Mouse (Mus musculus) kidney, adult 2 months (tissue): ENCODE data around the gene Phrf1. TPM values are rescaled to one million over a fixed set of nuclear protein-coding genes. Genes with fewer than 3 reads are reported as not detected.

Experiments used
- DNase-seq: peaks from one replicate; pipeline ENCODE4 v3.0.0; 2021
- H3K27ac ChIP-seq: fragments of 200-500 bp; 2 replicates; pipeline ENCODE4 v1.5.1; 2012; ENCODE audit warnings: low read depth, low read length, control low read depth, inconsistent platforms; ENCODE audit not compliant: insufficient read depth
- H3K27me3 ChIP-seq: fragments of 200-500 bp; replicated peaks from 2 replicates; pipeline ENCODE4 v1.6.1; 2012; ENCODE audit warnings: mild to moderate bottlenecking, moderate library complexity, low read length, inconsistent platforms; ENCODE audit not compliant: control insufficient read depth, insufficient read depth
- H3K36me3 ChIP-seq: fragments of 200-500 bp; 2 replicates; pipeline ENCODE4 v1.6.1; 2012; ENCODE audit warnings: mild to moderate bottlenecking, moderate library complexity, low read length, inconsistent platforms; ENCODE audit not compliant: control insufficient read depth, insufficient read depth
- H3K4me1 ChIP-seq: fragments of 200-500 bp; 2 replicates; pipeline ENCODE4 v1.6.1; 2011; ENCODE audit warnings: low read length; ENCODE audit not compliant: control insufficient read depth, insufficient read depth
- H3K4me3 ChIP-seq: fragments of 200-500 bp; 2 replicates; pipeline ENCODE4 v1.5.1; 2011; ENCODE audit warnings: mild to moderate bottlenecking, low read depth, low read length, control low read depth; ENCODE audit not compliant: insufficient read depth
- CTCF ChIP-seq: fragments of 200-500 bp; conservative IDR thresholded peaks from 2 replicates; pipeline ENCODE4 v1.5.1; 2011; ENCODE audit warnings: low read depth, mild to moderate bottlenecking, control low read depth, low read length, moderate library complexity, mixed read lengths; ENCODE audit not compliant: insufficient read depth, insufficient read length
- POLR2A ChIP-seq: fragments of 200-500 bp; IDR thresholded peaks from one replicate; pipeline ENCODE4 v1.6.1; 2011; ENCODE audit warnings: low read depth, low read length, control low read depth
- WGBS: fragments of 180-500 bp; shearing (Covaris S2); methylation state at CpG from one replicate; pipeline ENCODE4 v1.1.7; 2018; 5-methylcytosine and 5-hydroxymethylcytosine counted together
- polyA plus RNA-seq: library from polyadenylated mRNA; depleted of rRNA; stranded (reverse); fragments of >200 nt; gene quantifications from 2 replicates; pipeline ENCODE4 v1.2.3, GENCODE M21; 2012; rRNA removed

The Phrf1 gene
- polyA plus RNA-seq = 15.8 and 19.1 TPM in 2 replicates

DNA sequence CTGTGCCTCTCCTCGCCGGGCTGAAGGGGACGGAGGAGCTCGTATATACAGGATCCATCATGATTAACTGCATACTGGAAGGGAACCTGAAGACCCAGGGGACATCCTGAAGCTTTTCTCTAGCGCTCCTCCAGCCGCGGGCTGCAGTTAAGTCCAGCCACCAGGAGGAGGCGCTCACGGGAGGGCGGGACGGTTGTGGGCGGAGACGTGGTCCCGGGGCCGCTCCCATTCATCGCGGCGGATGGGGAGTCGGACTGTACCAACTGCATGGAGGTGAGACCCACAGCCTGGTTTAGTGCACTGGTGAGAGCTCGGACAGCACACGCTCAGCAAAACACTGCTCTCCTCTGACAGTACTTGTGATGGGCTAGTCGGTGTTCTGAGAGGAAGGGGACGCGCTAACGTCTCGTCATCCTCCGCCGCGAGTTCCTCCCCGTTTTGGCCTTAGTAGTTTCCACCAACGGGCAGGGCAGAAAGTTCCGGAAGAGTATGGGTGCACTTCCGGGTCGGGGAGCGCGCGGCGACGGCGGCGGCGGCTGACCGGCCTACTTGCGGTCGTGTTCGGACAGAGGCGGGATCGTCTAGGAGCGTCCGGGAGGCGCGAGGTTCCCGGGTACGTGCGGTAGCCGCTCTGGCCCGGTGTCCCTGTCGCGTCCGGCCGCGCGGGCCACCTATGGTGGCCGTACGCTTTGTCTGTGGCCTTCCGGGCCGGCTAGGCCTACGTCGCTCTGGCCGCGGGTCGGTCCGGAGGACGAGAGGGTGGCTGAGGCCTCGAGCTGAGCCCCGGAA lies at the start of gene Phrf1:
Phrf1 (plus strand) TSS at position 506 of the 789 bp plus-strand sequence.
- H3K27ac ChIP-seq = peak within 1 kb of the TSS; percentile 97
- no peak for TF ChIP-seq POLR2A
- peak; percentile 89 for TF ChIP-seq CTCF
- no peaks in the 10 kb centered on the region for H3K27me3 ChIP-seq
- no peaks in the 10 kb centered on the region for H3K36me3 ChIP-seq
- peak within 1 kb of the TSS; percentile 65 for H3K4me3 ChIP-seq
- WGBS = under 1% methylated on average over 76 of the region's 76 CpGs
- H3K4me1 ChIP-seq = peaks cover 11% of the 10 kb centered on the region; the same call in 1 of the 2 replicates
- peak; percentile 92 for DNase-seq

DNA sequence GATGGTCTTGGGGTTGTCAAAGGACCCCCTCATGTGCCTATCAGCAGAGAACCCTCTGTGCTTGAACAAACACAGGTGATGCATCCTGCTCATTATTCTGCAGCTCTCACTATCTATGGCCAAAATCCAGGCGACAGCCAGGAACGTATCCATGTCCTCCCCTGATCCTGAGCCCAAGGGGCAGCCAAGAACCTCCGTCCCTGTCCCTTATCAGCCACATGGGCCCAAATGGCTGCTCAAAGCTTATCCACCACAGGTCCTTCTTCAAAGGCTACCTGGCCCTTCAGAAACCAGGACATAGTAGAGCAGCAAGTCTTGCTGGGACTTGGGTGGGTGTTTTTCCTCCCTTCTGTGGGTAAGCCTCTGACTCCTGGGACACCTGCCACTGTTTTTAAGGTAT lies 40.4 kb upstream of the Phrf1 start:
- DNase-seq = no peak
- Histone ChIP-seq H3K36me3 (peaks cover 2% of the 10 kb centered on the region; the same call in 1 of the 2 replicates), H3K4me3 (no peak overlapping the region), H3K4me1 (peaks cover 5% of the 10 kb centered on the region; the same call in 1 of the 2 replicates), H3K27me3 (no peaks in the 10 kb centered on the region), H3K27ac (no peak overlapping the region)
- TF ChIP-seq CTCF (no peak), POLR2A (no peak)
- WGBS = 86% methylated on average over 3 of the region's 3 CpGs

DNA sequence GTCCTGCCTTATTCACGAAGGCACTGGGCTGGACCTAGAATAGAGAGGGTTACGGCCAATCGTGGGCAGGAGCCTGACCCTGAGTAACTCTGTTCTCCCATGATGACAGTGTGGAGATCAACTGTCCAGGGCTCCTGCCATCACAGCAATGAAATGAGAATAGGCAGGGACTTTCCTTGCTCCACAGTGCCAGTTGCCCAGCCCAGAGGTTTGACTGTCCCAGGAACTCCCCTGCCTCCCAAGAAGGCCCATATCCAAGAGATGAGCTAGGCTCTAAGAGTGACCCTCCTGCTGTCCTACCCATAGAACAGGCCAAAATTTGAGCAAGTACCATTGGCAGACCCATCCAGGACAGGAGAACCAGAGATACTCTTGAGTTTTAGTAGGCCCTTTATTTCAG lies 39.9 kb upstream of the Phrf1 start:
- peaks cover 2% of the 10 kb centered on the region; the same call in 1 of the 2 replicates for H3K36me3 ChIP-seq
- no peak overlapping the region for H3K4me3 ChIP-seq
- TF ChIP-seq POLR2A (no peak), CTCF (no peak)
- H3K4me1 ChIP-seq = peaks cover 5% of the 10 kb centered on the region; the same call in 1 of the 2 replicates
- no peaks in the 10 kb centered on the region for H3K27me3 ChIP-seq
- no peak overlapping the region for H3K27ac ChIP-seq
- no peak for DNase-seq
- 82% methylated on average over 3 of the region's 3 CpGs for WGBS

DNA sequence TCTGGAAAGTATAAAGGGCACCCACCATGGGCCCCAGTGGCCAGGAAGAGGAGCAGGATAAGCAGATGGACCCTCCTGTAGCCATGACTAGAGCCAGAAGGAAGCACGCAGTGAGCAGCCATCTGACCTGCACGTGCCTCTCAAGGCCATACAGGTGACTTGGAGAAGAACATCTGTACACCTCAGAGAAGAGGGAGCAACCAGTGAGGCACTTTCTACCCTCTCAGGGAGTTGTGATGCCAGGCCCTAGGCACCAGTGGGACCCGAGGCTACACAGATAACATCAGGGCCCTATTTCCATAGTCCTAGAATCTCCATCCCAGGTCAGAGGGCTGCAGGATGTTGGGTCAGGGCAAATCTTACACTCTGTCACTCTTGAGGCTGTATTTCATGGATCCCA lies 38.4 kb upstream of the Phrf1 start:
- TF ChIP-seq CTCF = no peak
- TF ChIP-seq POLR2A = no peak
- H3K27ac ChIP-seq = no peak overlapping the region
- H3K4me1 ChIP-seq = peaks cover 8% of the 10 kb centered on the region; the same call in 1 of the 2 replicates
- H3K27me3 ChIP-seq = no peaks in the 10 kb centered on the region
- H3K36me3 ChIP-seq = peaks cover 2% of the 10 kb centered on the region; the same call in 1 of the 2 replicates
- no peak for DNase-seq
- no peak overlapping the region for H3K4me3 ChIP-seq
- 85% methylated on average over 3 of the region's 3 CpGs for WGBS

DNA sequence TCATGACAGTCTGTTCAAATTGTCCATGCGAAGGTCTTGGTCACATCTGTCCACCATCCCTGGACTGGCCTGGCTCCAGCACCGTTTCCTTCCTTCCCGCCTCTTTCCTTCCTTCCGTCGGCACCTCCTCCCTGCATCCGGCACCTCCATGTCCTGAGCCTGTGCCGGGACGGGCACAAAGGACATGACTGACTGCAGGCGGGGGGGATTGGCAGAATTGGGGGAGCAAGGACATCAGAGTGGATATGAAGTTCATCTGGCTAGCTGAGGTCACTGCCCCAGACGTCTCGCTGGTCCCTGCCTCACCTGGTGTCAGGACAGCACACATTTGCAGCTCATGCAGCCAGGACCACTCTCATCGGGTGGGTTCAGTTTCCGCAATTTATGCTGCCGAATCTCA lies 37.5 kb upstream of the Phrf1 start:
- Histone ChIP-seq H3K4me3 (no peak overlapping the region), H3K36me3 (peaks cover 2% of the 10 kb centered on the region; the same call in 1 of the 2 replicates), H3K4me1 (peaks cover 8% of the 10 kb centered on the region; the same call in 1 of the 2 replicates), H3K27me3 (no peaks in the 10 kb centered on the region), H3K27ac (0 out of 2 replicates have a peak overlapping the region, but pooled peaks have one; percentile 1)
- WGBS = 70% methylated on average over 14 of the region's 14 CpGs
- DNase-seq = peak; percentile 71
- no peak for TF ChIP-seq POLR2A
- no peak for TF ChIP-seq CTCF

DNA sequence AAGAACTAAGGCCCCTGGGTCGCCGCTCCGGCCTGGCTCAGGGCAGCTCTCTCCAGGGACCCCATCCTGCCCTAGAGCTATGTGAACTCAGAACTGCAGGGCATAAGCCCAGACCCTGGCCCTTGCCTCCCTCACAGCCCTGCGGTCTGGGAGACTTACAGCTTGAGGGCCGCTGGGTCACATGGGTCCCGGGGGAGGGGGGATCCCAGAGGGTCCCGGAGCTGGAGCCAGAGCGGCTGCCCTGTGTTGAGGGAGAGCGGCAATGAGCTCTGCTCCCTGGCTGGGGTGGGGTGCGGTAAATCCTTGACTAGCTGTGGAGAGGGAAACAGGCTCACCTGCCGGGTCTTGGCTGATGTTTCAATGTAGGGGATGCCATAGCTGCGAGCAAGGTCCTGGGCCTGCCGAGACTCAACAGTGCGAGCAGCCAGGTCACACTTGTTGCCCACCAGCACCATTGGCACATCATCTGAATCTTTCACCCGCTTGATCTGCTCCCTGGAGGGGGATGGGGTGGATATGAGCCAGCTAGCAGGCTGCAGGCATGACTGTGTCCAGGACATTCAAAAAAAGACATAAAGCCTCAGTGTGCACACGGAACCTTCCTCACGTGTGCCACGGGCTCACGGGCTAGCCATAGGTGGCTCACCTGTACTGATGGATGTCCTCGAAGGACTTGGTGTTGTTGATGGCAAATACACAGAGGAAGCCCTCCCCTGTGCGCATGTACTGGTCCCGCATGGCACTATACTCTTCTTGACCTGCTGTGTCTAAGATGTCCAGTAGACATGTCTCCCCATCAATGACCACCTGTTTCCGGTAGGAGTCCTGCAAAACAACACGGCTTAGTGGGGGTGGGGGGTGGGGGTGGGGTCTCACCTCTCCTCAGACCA lies 36.5 kb upstream of the Phrf1 start:
- H3K4me3 ChIP-seq = no peak overlapping the region
- 83% methylated on average over 24 of the region's 24 CpGs for WGBS
- peaks cover 2% of the 10 kb centered on the region; the same call in 1 of the 2 replicates for H3K36me3 ChIP-seq
- TF ChIP-seq CTCF (no peak), POLR2A (no peak)
- no peak for DNase-seq
- H3K27ac ChIP-seq = no peak overlapping the region
- H3K4me1 ChIP-seq = peaks cover 8% of the 10 kb centered on the region; the same call in 1 of the 2 replicates
- H3K27me3 ChIP-seq = no peaks in the 10 kb centered on the region
